Comparison of ENCODE assay signal across 20 mouse cellular contexts in genomic region chr9:120219411-120219810, GRCm38 (mm10).
A peak's percentile ranks its signal among the peaks of the same experiment; 100 is the strongest.
DNase-seq lines count a peak whose midpoint lies in the region; ATAC-seq lines count a peak whose summit lies in the region.
"Had no signal": no experiment of that assay in that cellular context is flagged by ENCODE, and none has a peak within 500 bp of the region (broad histone marks: within the 10 kb centered on the region; RNA-seq: fewer than 3 reads in every experiment).

No protein-coding gene starts in this region.

- H3K4me2 ChIP-seq in forebrain, embryonic 15.5 days (replicated peaks), result no peak overlapping the region
- H3K4me2 ChIP-seq: embryonic facial prominence, embryonic 12.5 days; hindbrain, embryonic 13.5 days had no signal

- intact Hi-C loops in heart, postnatal 10 days (cut with DNase I), result no loop called here
- intact Hi-C loops in left cerebral cortex, postnatal 36 days (cut with DNase I), result no loop called here

- H3K36me3 ChIP-seq in heart, embryonic 10.5 days, result no peaks in the 10 kb centered on the region
- H3K36me3 ChIP-seq in megakaryocyte, embryonic 14.5 days (replicated peaks; ENCODE audit: low read length), result no peaks in the 10 kb centered on the region
- no peaks in the 10 kb centered on the region for H3K36me3 ChIP-seq in forebrain, embryonic 15.5 days
- H3K36me3 ChIP-seq: embryonic facial prominence, embryonic 12.5 days; hindbrain, embryonic 13.5 days had no signal

- H3K9me3 ChIP-seq in heart, embryonic 10.5 days, result no peaks in the 10 kb centered on the region
- no peaks in the 10 kb centered on the region for H3K9me3 ChIP-seq in megakaryocyte, embryonic 14.5 days
- no peaks in the 10 kb centered on the region for H3K9me3 ChIP-seq in forebrain, embryonic 15.5 days
- H3K9me3 ChIP-seq: embryonic facial prominence, embryonic 12.5 days; hindbrain, embryonic 13.5 days had no signal

- H3K4me3 ChIP-seq in heart, embryonic 10.5 days, result no peak overlapping the region
- peak overlapping the region; percentile 26 for H3K4me3 ChIP-seq in megakaryocyte, embryonic 14.5 days (replicated peaks)
- H3K4me3 ChIP-seq in forebrain, embryonic 15.5 days, result no peak overlapping the region
- H3K4me3 ChIP-seq: embryonic facial prominence, embryonic 12.5 days; hindbrain, embryonic 13.5 days had no signal

- no peak for ATAC-seq in megakaryocyte, adult 5-6 weeks (ENCODE audit: poor library complexity, severe bottlenecking)
- ATAC-seq in forebrain, embryonic 15.5 days (replicated peaks), result no peak
- ATAC-seq: CD4-positive, CD25-positive, alpha-beta regulatory T cell, adult 4 months; forebrain, embryonic 16.5 days; hindbrain, postnatal 0 days had no signal

- no peaks in the 10 kb centered on the region; the same call in 1 of the 2 replicates for H3K27me3 ChIP-seq in heart, embryonic 10.5 days (ENCODE audit: insufficient read depth, poor library complexity, severe bottlenecking)
- peaks cover 5% of the 10 kb centered on the region for H3K27me3 ChIP-seq in megakaryocyte, embryonic 14.5 days (replicated peaks)
- no peaks in the 10 kb centered on the region for H3K27me3 ChIP-seq in forebrain, embryonic 15.5 days
- H3K27me3 ChIP-seq: embryonic facial prominence, embryonic 12.5 days; hindbrain, embryonic 13.5 days had no signal

- H3K27ac ChIP-seq in heart, embryonic 10.5 days, result no peak overlapping the region
- no peak overlapping the region for H3K27ac ChIP-seq in forebrain, embryonic 15.5 days (replicated peaks)
- H3K27ac ChIP-seq: embryonic facial prominence, embryonic 12.5 days; hindbrain, embryonic 13.5 days; hindbrain, postnatal 0 days had no signal

- H3K4me1 ChIP-seq in heart, embryonic 10.5 days, result peaks cover 26% of the 10 kb centered on the region
- H3K4me1 ChIP-seq in megakaryocyte, embryonic 14.5 days, result no peaks in the 10 kb centered on the region
- peaks cover 11% of the 10 kb centered on the region; the same call in 1 of the 2 replicates for H3K4me1 ChIP-seq in forebrain, embryonic 15.5 days
- H3K4me1 ChIP-seq: embryonic facial prominence, embryonic 12.5 days had no signal

- peak; percentile 96 for DNase-seq in heart, adult 11 months
- no peak for DNase-seq in heart, embryonic 10.5 days (ENCODE audit: low spot score)
- DNase-seq in heart, postnatal 10 days, result peak; percentile 64 to 70
- no peak for DNase-seq in thymus, postnatal 25 days
- no peak for DNase-seq in left cerebral cortex, postnatal 36 days (ENCODE audit: low spot score in 2 of 2)
- DNase-seq: adrenal gland, postnatal 14 days; B cell, adult 2 months; cerebellum, adult 11-12 months; cerebellum, adult 9-10 months; cerebellum, postnatal 25 days; gastrocnemius, postnatal 10 days; kidney, adult 11 months had no signal

- H3K9ac ChIP-seq in forebrain, embryonic 15.5 days (replicated peaks), result no peak overlapping the region
- H3K9ac ChIP-seq: embryonic facial prominence, embryonic 12.5 days; hindbrain, embryonic 13.5 days had no signal

- WGBS in heart, embryonic 10.5 days, result 57% methylated on average over 3 of the region's 3 CpGs
- 75% methylated on average over 3 of the region's 3 CpGs for WGBS in forebrain, embryonic 15.5 days

Comparison
In these comparisons a context has a peak if more than half of its experiments do, and no peak if none do; other contexts are left out.
1. DNase-seq: peak in heart, adult 11 months (single experiment) and heart, postnatal 10 days (2 of 2); none in heart, embryonic 10.5 days (single experiment), thymus, postnatal 25 days (single experiment) and left cerebral cortex, postnatal 36 days (0 of 2).